Mouse (Mus musculus): ENCODE data around the gene Zfp346. TPM values are rescaled to one million over a fixed set of nuclear protein-coding genes. Genes with fewer than 3 reads are reported as not detected.
"Not testable (repeated sequence)": the region's sequence is repeated elsewhere in the genome, so short reads cannot be mapped to it uniquely, and the experiment has no call there.

The Zfp346 gene
- polyA plus RNA-seq (2015; fragmentation: Nextera tagmentation; extraction: Ambion mirVana): 28.4 and 30.1 TPM in 2 replicates

GRCm38 (mm10) chr13:55105045-55105952, at the start of gene Zfp346:
Gene Zfp346 (plus strand): TSS chr13:55105311.
- H3K27ac ChIP-seq (replicated peaks): peak within 1 kb of the TSS; percentile 87
- peak within 1 kb of the TSS; percentile 64 for H3K4me2 ChIP-seq
- WGBS: under 1% methylated on average over 50 of the region's 66 CpGs

GRCm38 (mm10) chr13:55058042-55058441, 47.1 kb upstream of the Zfp346 start:
- H3K36me3 ChIP-seq: no peaks in the 10 kb centered on the region
- H3K9me3 ChIP-seq: no peaks in the 10 kb centered on the region
- ATAC-seq (ENCODE audit: low FRiP score, low read depth): no peak
- H3K27ac ChIP-seq (replicated peaks): no peak overlapping the region
- H3K4me2 ChIP-seq: no peak overlapping the region
- H3K4me1 ChIP-seq (replicated peaks): no peaks in the 10 kb centered on the region
- H3K27me3 ChIP-seq: no peaks in the 10 kb centered on the region
- H3K9ac ChIP-seq: no peak overlapping the region
- H3K4me3 ChIP-seq: no peak overlapping the region
- 96% methylated on average over 2 of the region's 2 CpGs for WGBS

More at GRCm38 (mm10) chr13:55105045-55105952, at the start of gene Zfp346:
- peak within 1 kb of the TSS; percentile 81 for H3K9ac ChIP-seq
- peak within 1 kb of the TSS; percentile 94 for H3K4me3 ChIP-seq
- H3K27me3 ChIP-seq: no peaks in the 10 kb centered on the region
- peaks cover 14% of the 10 kb centered on the region for H3K4me1 ChIP-seq (replicated peaks)
- no peaks in the 10 kb centered on the region for H3K9me3 ChIP-seq
- peak; percentile 94 for ATAC-seq (ENCODE audit: low FRiP score, low read depth)
- H3K36me3 ChIP-seq: peaks cover 6% of the 10 kb centered on the region; the same call in 1 of the 2 replicates

- Histone ChIP-seq H3K9ac (no peak overlapping the region), H3K4me2 (no peak overlapping the region), H3K9me3 (no peaks in the 10 kb centered on the region), H3K27ac (replicated peaks) (no peak overlapping the region), H3K4me1 (replicated peaks) (no peaks in the 10 kb centered on the region), H3K27me3 (no peaks in the 10 kb centered on the region), H3K4me3 (no peak overlapping the region), H3K36me3 (no peaks in the 10 kb centered on the region)
- ATAC-seq (ENCODE audit: low FRiP score, low read depth): no peak
- WGBS: 87% methylated on average over 2 of the region's 2 CpGs
Measured at GRCm38 (mm10) chr13:55063276-55063675, 41.8 kb upstream of the Zfp346 start.

- Histone ChIP-seq H3K27ac (replicated peaks) (no peak overlapping the region), H3K4me2 (no peak overlapping the region), H3K4me3 (no peak overlapping the region), H3K9ac (no peak overlapping the region), H3K9me3 (no peaks in the 10 kb centered on the region), H3K27me3 (no peaks in the 10 kb centered on the region), H3K4me1 (replicated peaks) (no peaks in the 10 kb centered on the region), H3K36me3 (no peaks in the 10 kb centered on the region)
- 73% methylated on average over 7 of the region's 7 CpGs for WGBS
- ATAC-seq (ENCODE audit: low FRiP score, low read depth): no peak
Measured at GRCm38 (mm10) chr13:55069719-55070118, 35.4 kb upstream of the Zfp346 start.

GRCm38 (mm10) chr13:55071322-55071721, 33.8 kb upstream of the Zfp346 start:
- WGBS: 5% methylated on average over 3 of the region's 3 CpGs
- no peak for ATAC-seq (ENCODE audit: low FRiP score, low read depth)
- no peak overlapping the region for H3K27ac ChIP-seq (replicated peaks)

GRCm38 (mm10) chr13:55075597-55075996, 29.5 kb upstream of the Zfp346 start:
- no peaks in the 10 kb centered on the region for H3K27me3 ChIP-seq
- no peak overlapping the region for H3K4me3 ChIP-seq
- WGBS: 47% methylated on average over 5 of the region's 5 CpGs
- no peak overlapping the region for H3K4me2 ChIP-seq
- no peak overlapping the region for H3K27ac ChIP-seq (replicated peaks)
- H3K9ac ChIP-seq: no peak overlapping the region
- ATAC-seq (ENCODE audit: low FRiP score, low read depth): no peak
- H3K9me3 ChIP-seq: no peaks in the 10 kb centered on the region
- peaks cover 9% of the 10 kb centered on the region; the same call in 1 of the 2 replicates for H3K36me3 ChIP-seq
- H3K4me1 ChIP-seq (replicated peaks): no peaks in the 10 kb centered on the region

More at GRCm38 (mm10) chr13:55071322-55071721, 33.8 kb upstream of the Zfp346 start:
- Histone ChIP-seq H3K36me3 (peaks cover 4% of the 10 kb centered on the region; the same call in 1 of the 2 replicates), H3K27me3 (no peaks in the 10 kb centered on the region), H3K9ac (no peak overlapping the region), H3K9me3 (no peaks in the 10 kb centered on the region), H3K4me2 (no peak overlapping the region), H3K4me1 (replicated peaks) (no peaks in the 10 kb centered on the region), H3K4me3 (no peak overlapping the region)

- no peak overlapping the region for H3K4me3 ChIP-seq
- WGBS: 82% methylated on average over 4 of the region's 4 CpGs
- H3K27me3 ChIP-seq: no peaks in the 10 kb centered on the region
- no peak overlapping the region for H3K27ac ChIP-seq (replicated peaks)
- no peaks in the 10 kb centered on the region for H3K9me3 ChIP-seq
- H3K4me1 ChIP-seq (replicated peaks): no peaks in the 10 kb centered on the region
- ATAC-seq (ENCODE audit: low FRiP score, low read depth): no peak
- H3K4me2 ChIP-seq: no peak overlapping the region
- H3K36me3 ChIP-seq: peaks cover 10% of the 10 kb centered on the region
- no peak overlapping the region for H3K9ac ChIP-seq
Measured at GRCm38 (mm10) chr13:55092588-55092987, 12.5 kb upstream of the Zfp346 start.

- H3K9me3 ChIP-seq; H3K27me3 ChIP-seq; H3K4me3 ChIP-seq; H3K4me1 ChIP-seq (replicated peaks); H3K36me3 ChIP-seq; H3K27ac ChIP-seq (replicated peaks); H3K4me2 ChIP-seq; H3K9ac ChIP-seq; ATAC-seq (ENCODE audit: low FRiP score, low read depth): not testable (repeated sequence)
- 94% methylated on average over 3 of the region's 3 CpGs for WGBS
Measured at GRCm38 (mm10) chr13:55097841-55098240, 7.3 kb upstream of the Zfp346 start.

GRCm38 (mm10) chr13:55099066-55099725, 5.9 kb upstream of the Zfp346 start:
- Histone ChIP-seq H3K9ac (peak overlapping the region; percentile 76), H3K4me2 (peak overlapping the region; percentile 75), H3K27ac (replicated peaks) (peak overlapping the region; percentile 82), H3K27me3 (no peaks in the 10 kb centered on the region), H3K4me1 (replicated peaks) (peaks cover 9% of the 10 kb centered on the region), H3K9me3 (no peaks in the 10 kb centered on the region), H3K36me3 (no peaks in the 10 kb centered on the region), H3K4me3 (peak overlapping the region; percentile 81)
- WGBS: 37% methylated on average over 20 of the region's 20 CpGs
- ATAC-seq (ENCODE audit: low FRiP score, low read depth): no peak

GRCm38 (mm10) chr13:55099726-55100478, 5.2 kb upstream of the Zfp346 start, which contains the start of gene Uimc1:
Gene Uimc1 (minus strand): TSS chr13:55100300.
- no peaks in the 10 kb centered on the region for H3K27me3 ChIP-seq
- under 1% methylated on average over 56 of the region's 81 CpGs for WGBS

GRCm38 (mm10) chr13:55101627-55102026, 3.5 kb upstream of the Zfp346 start:
- Histone ChIP-seq H3K27me3 (no peaks in the 10 kb centered on the region), H3K27ac (replicated peaks) (no peak overlapping the region), H3K9ac (no peak overlapping the region), H3K4me3 (no peak overlapping the region), H3K4me2 (no peak overlapping the region), H3K4me1 (replicated peaks) (peaks cover 19% of the 10 kb centered on the region), H3K9me3 (no peaks in the 10 kb centered on the region), H3K36me3 (no peaks in the 10 kb centered on the region)
- 96% methylated on average over 11 of the region's 11 CpGs for WGBS
- ATAC-seq (ENCODE audit: low FRiP score, low read depth): no peak

More at GRCm38 (mm10) chr13:55099726-55100478, 5.2 kb upstream of the Zfp346 start, which contains the start of gene Uimc1:
- peak within 1 kb of the TSS; percentile 81 for H3K4me3 ChIP-seq
- no peaks in the 10 kb centered on the region for H3K36me3 ChIP-seq
- peak within 1 kb of the TSS; percentile 75 for H3K4me2 ChIP-seq
- H3K27ac ChIP-seq (replicated peaks): peak within 1 kb of the TSS; percentile 82
- H3K9ac ChIP-seq: peak within 1 kb of the TSS; percentile 76
- peaks cover 10% of the 10 kb centered on the region for H3K4me1 ChIP-seq (replicated peaks)
- no peaks in the 10 kb centered on the region for H3K9me3 ChIP-seq
- peak; percentile 97 for ATAC-seq (ENCODE audit: low FRiP score, low read depth)

Measured in hindbrain, embryonic 15.5 days (tissue).